Mouse (Mus musculus) neural tube, embryonic 15.5 days (tissue): ENCODE measurements around the gene Nabp1. TPM values are rescaled to one million over a fixed set of nuclear protein-coding genes. Genes with fewer than 3 reads are reported as not detected.

Experiments
- ATAC-seq: fragments of 200-750 bp; cut with Nextera tagmentation; 2 replicates; pipeline ENCODE4 v1.8.0; 2017; ENCODE audit warnings: mild to moderate bottlenecking, moderate TSS enrichment, moderate library complexity; ENCODE audit not compliant: low FRiP score
- H3K27ac ChIP-seq: fragments of 300-500 bp; sonication (generic); replicated peaks from 2 replicates; pipeline ENCODE4 v1.5.1; 2015; ENCODE audit warnings: mild to moderate bottlenecking, inconsistent platforms
- H3K27me3 ChIP-seq: fragments of 300-500 bp; sonication (generic); replicated peaks from 2 replicates; pipeline ENCODE4 v1.6.1; 2015; ENCODE audit warnings: inconsistent platforms
- H3K36me3 ChIP-seq: fragments of 300-500 bp; sonication (generic); 2 replicates; pipeline ENCODE4 v1.6.1; 2015; ENCODE audit warnings: inconsistent platforms
- H3K4me1 ChIP-seq: fragments of 300-500 bp; sonication (generic); 2 replicates; pipeline ENCODE4 v1.6.1; 2015; ENCODE audit warnings: inconsistent platforms
- H3K4me2 ChIP-seq: fragments of 300-500 bp; sonication (generic); 2 replicates; pipeline ENCODE4 v1.6.1; 2015; ENCODE audit warnings: inconsistent platforms, mild to moderate bottlenecking, moderate library complexity
- H3K4me3 ChIP-seq: fragments of 300-500 bp; sonication (generic); replicated peaks from 2 replicates; pipeline ENCODE4 v1.5.1; 2015; ENCODE audit warnings: mild to moderate bottlenecking, inconsistent platforms
- H3K9ac ChIP-seq: fragments of 300-500 bp; sonication (generic); replicated peaks from 2 replicates; pipeline ENCODE4 v1.6.1; 2015; ENCODE audit warnings: mild to moderate bottlenecking, inconsistent platforms
- H3K9me3 ChIP-seq: fragments of 300-500 bp; sonication (generic); replicated peaks from 2 replicates; pipeline ENCODE4 v1.6.1; 2016; ENCODE audit warnings: inconsistent platforms
- WGBS: fragments of 180-500 bp; shearing (Covaris S2); methylation state at CpG from one replicate; pipeline ENCODE4 v1.1.7; 2015; ENCODE audit warnings: mixed read lengths; 5-methylcytosine and 5-hydroxymethylcytosine counted together
- polyA plus RNA-seq: library from polyadenylated mRNA; unstranded; fragments of >200 nt; fragmentation: Nextera tagmentation; extraction: Ambion mirVana; gene quantifications from 2 replicates; pipeline ENCODE4 v1.2.1, GENCODE M21; 2015

Gene Nabp1
- polyA plus RNA-seq, 1 experiment from 2014 or later = 8.0 TPM

DNA sequence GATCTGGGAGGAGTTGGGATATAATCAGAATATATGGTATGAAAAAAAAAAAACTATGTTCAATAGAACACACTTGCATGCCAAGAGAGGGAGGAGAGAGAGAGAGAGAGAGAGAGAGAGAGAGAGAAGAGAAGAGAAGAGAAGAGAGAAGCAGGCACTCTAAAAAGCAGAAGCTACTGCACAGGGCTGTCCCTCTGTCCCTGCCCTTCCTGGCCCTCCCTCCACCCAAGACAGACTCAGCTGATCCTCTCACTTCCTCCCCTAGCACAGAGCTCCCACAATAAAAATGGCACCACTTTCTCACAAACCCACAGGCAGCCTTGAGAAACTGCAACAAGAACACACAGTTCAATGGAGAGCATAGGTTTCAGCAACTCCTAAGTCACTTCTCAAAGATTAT is 2.2 kb upstream of the Nabp1 start:
- ATAC-seq = no peak
- Histone ChIP-seq H3K4me2 (no peak overlapping the region), H3K9ac (no peak overlapping the region), H3K4me1 (peaks cover 9% of the 10 kb centered on the region; the same call in 1 of the 2 replicates), H3K9me3 (no peaks in the 10 kb centered on the region), H3K4me3 (no peak overlapping the region), H3K27ac (no peak overlapping the region), H3K36me3 (no peaks in the 10 kb centered on the region), H3K27me3 (no peaks in the 10 kb centered on the region)

- no peak for ATAC-seq
These were observed 1.5 kb upstream of the Nabp1 start for GRCm38 (mm10) chr1:51479691-51480090.

DNA sequence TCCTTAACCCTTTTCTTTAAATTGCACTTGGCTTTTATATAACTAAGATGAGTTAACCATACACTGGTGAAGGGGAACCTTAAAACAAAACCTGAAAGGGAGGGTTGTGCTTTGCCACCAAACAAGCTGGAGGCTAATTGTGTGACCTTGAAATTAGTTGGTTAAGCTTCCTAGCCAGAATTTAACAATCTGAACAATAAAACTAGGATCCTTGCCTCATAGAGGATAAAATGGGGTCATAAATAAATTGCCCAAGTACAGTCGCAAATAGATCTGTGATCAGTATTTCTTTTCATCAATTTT is 753 bp upstream of the Nabp1 start:
- WGBS = 47% methylated on average over 1 of the region's 1 CpGs
- no peaks in the 10 kb centered on the region for H3K36me3 ChIP-seq
- peaks cover 9% of the 10 kb centered on the region; the same call in 1 of the 2 replicates for H3K4me1 ChIP-seq
- peak overlapping the region; percentile 46 for H3K9ac ChIP-seq
- H3K4me3 ChIP-seq = peak overlapping the region; percentile 71
- H3K4me2 ChIP-seq = peak overlapping the region; percentile 94
- H3K9me3 ChIP-seq = no peaks in the 10 kb centered on the region
- ATAC-seq = no peak
- H3K27ac ChIP-seq = peak overlapping the region; percentile 85; the same call in 1 of the 2 replicates
- no peaks in the 10 kb centered on the region for H3K27me3 ChIP-seq

More at GRCm38 (mm10) chr1:51479691-51480090, 1.5 kb upstream of the Nabp1 start:
- no peak overlapping the region for H3K4me2 ChIP-seq
- peaks cover 9% of the 10 kb centered on the region; the same call in 1 of the 2 replicates for H3K4me1 ChIP-seq
- H3K9ac ChIP-seq = no peak overlapping the region
- WGBS = 91% methylated on average over 1 of the region's 1 CpGs
- no peaks in the 10 kb centered on the region for H3K9me3 ChIP-seq
- no peak overlapping the region for H3K27ac ChIP-seq
- H3K36me3 ChIP-seq = no peaks in the 10 kb centered on the region
- no peaks in the 10 kb centered on the region for H3K27me3 ChIP-seq
- no peak overlapping the region for H3K4me3 ChIP-seq

- H3K4me2 ChIP-seq = peak overlapping the region; percentile 94
- H3K9me3 ChIP-seq = no peaks in the 10 kb centered on the region
- peak overlapping the region; percentile 71 for H3K4me3 ChIP-seq
- WGBS = under 1% methylated on average over 25 of the region's 25 CpGs
- peak overlapping the region; percentile 85 for H3K27ac ChIP-seq
- no peaks in the 10 kb centered on the region for H3K27me3 ChIP-seq
- H3K9ac ChIP-seq = peak overlapping the region; percentile 69
- H3K4me1 ChIP-seq = peaks cover 9% of the 10 kb centered on the region; the same call in 1 of the 2 replicates
- H3K36me3 ChIP-seq = no peaks in the 10 kb centered on the region
- peak; percentile 51 for ATAC-seq
These were observed 556 bp downstream of the Nabp1 start for GRCm38 (mm10) chr1:51477656-51478081.

DNA sequence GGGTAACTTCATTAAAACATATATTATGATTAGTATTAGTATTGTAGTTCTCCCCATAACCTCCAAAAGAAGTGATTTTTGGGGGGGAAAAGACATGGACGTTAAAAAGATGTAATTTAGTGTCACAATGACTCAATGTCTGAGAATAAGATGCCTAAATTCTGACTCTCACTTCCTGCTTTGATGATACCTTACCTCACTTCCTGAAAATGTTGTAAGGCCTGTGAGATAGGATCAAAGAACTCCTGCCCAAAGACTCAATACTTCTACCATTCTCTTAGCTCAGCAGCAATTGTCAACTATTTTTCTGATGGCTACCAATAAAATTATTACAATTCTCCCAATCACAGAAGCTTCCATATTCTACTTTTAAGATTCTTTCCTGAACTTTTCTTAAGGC is 1.8 kb downstream of the Nabp1 start:
- H3K27me3 ChIP-seq = no peaks in the 10 kb centered on the region
- 83% methylated on average over 1 of the region's 1 CpGs for WGBS
- H3K4me1 ChIP-seq = peaks cover 9% of the 10 kb centered on the region; the same call in 1 of the 2 replicates
- no peak for ATAC-seq
- no peak overlapping the region for H3K9ac ChIP-seq
- no peaks in the 10 kb centered on the region for H3K36me3 ChIP-seq
- no peak overlapping the region for H3K4me2 ChIP-seq
- no peaks in the 10 kb centered on the region for H3K9me3 ChIP-seq
- H3K4me3 ChIP-seq = no peak overlapping the region
- H3K27ac ChIP-seq = no peak overlapping the region

- H3K27me3 ChIP-seq = no peaks in the 10 kb centered on the region
- 46% methylated on average over 2 of the region's 2 CpGs for WGBS
- no peaks in the 10 kb centered on the region for H3K9me3 ChIP-seq
- no peak overlapping the region for H3K27ac ChIP-seq
- no peaks in the 10 kb centered on the region for H3K4me1 ChIP-seq
- no peak overlapping the region for H3K9ac ChIP-seq
- ATAC-seq = no peak
- no peak overlapping the region for H3K4me3 ChIP-seq
- H3K4me2 ChIP-seq = no peak overlapping the region
- no peaks in the 10 kb centered on the region for H3K36me3 ChIP-seq
These were observed 10.1 kb downstream of the Nabp1 start for GRCm38 (mm10) chr1:51468077-51468476.

GRCm38 (mm10) chr1:51467181-51467580 is 11.0 kb downstream of the Nabp1 start:
- no peak overlapping the region for H3K9ac ChIP-seq
- no peaks in the 10 kb centered on the region for H3K36me3 ChIP-seq
- no peak overlapping the region for H3K4me3 ChIP-seq
- H3K9me3 ChIP-seq = no peaks in the 10 kb centered on the region
- H3K27me3 ChIP-seq = no peaks in the 10 kb centered on the region
- H3K4me2 ChIP-seq = no peak overlapping the region
- H3K4me1 ChIP-seq = no peaks in the 10 kb centered on the region
- 93% methylated on average over 5 of the region's 5 CpGs for WGBS
- no peak overlapping the region for H3K27ac ChIP-seq
- no peak for ATAC-seq

GRCm38 (mm10) chr1:51466385-51466784 is 11.8 kb downstream of the Nabp1 start:
- Histone ChIP-seq H3K9ac (no peak overlapping the region), H3K27ac (no peak overlapping the region)
- WGBS = 50% methylated on average over 1 of the region's 1 CpGs

DNA sequence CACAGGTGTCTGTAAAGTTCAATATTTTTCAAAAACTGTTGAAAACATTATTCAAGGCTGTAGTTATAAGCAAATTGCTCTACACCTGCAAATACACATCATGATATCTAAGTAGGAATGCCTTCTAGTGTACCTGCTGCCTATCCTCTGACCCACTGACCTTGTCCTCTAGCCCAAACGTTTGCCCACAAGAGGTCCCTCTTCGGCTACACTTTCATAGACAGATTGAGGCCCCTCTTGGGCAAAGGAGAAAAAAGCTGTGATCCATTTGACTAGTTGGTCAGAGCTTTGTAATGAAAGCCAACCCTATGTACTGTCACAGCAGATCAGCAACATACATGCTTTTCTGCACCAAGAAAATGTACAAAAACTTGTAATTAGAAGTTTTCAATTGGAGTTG is 12.9 kb downstream of the Nabp1 start:
- WGBS = 39% methylated on average over 2 of the region's 2 CpGs
- Histone ChIP-seq H3K9me3 (no peaks in the 10 kb centered on the region), H3K36me3 (no peaks in the 10 kb centered on the region), H3K27me3 (no peaks in the 10 kb centered on the region), H3K4me2 (no peak overlapping the region), H3K4me3 (no peak overlapping the region), H3K27ac (no peak overlapping the region), H3K4me1 (no peaks in the 10 kb centered on the region), H3K9ac (no peak overlapping the region)
- ATAC-seq = no peak

More at GRCm38 (mm10) chr1:51466385-51466784, 11.8 kb downstream of the Nabp1 start:
- Histone ChIP-seq H3K9me3 (no peaks in the 10 kb centered on the region), H3K27me3 (no peaks in the 10 kb centered on the region), H3K4me3 (no peak overlapping the region), H3K4me2 (no peak overlapping the region), H3K36me3 (no peaks in the 10 kb centered on the region), H3K4me1 (no peaks in the 10 kb centered on the region)
- no peak for ATAC-seq

GRCm38 (mm10) chr1:51463038-51463437 is 15.2 kb downstream of the Nabp1 start:
- no peaks in the 10 kb centered on the region for H3K4me1 ChIP-seq
- no peak overlapping the region for H3K27ac ChIP-seq
- no peak for ATAC-seq
- no peak overlapping the region for H3K4me3 ChIP-seq
- WGBS = 84% methylated on average over 5 of the region's 5 CpGs
- no peak overlapping the region for H3K9ac ChIP-seq
- H3K36me3 ChIP-seq = no peaks in the 10 kb centered on the region
- no peaks in the 10 kb centered on the region for H3K9me3 ChIP-seq
- H3K4me2 ChIP-seq = no peak overlapping the region
- H3K27me3 ChIP-seq = no peaks in the 10 kb centered on the region

- H3K27ac ChIP-seq = no peak overlapping the region
- no peaks in the 10 kb centered on the region for H3K27me3 ChIP-seq
- H3K9ac ChIP-seq = no peak overlapping the region
- H3K4me1 ChIP-seq = no peaks in the 10 kb centered on the region
- no peaks in the 10 kb centered on the region for H3K36me3 ChIP-seq
- WGBS = 69% methylated on average over 10 of the region's 10 CpGs
- H3K4me2 ChIP-seq = no peak overlapping the region
- H3K9me3 ChIP-seq = no peaks in the 10 kb centered on the region
- H3K4me3 ChIP-seq = no peak overlapping the region
- no peak for ATAC-seq
These were observed 19.3 kb downstream of the Nabp1 start for GRCm38 (mm10) chr1:51458731-51459450.

GRCm38 (mm10) chr1:51458089-51458488 is 20.1 kb downstream of the Nabp1 start:
- Histone ChIP-seq H3K9ac (no peak overlapping the region), H3K4me2 (no peak overlapping the region), H3K27ac (no peak overlapping the region), H3K9me3 (no peaks in the 10 kb centered on the region), H3K27me3 (no peaks in the 10 kb centered on the region), H3K4me3 (no peak overlapping the region), H3K36me3 (no peaks in the 10 kb centered on the region), H3K4me1 (no peaks in the 10 kb centered on the region)
- no peak for ATAC-seq
- 82% methylated on average over 6 of the region's 6 CpGs for WGBS
